Mouse (Mus musculus) heart, adult 2 months (tissue): ENCODE results near the gene Csnk2a2.

Experiments
- CTCF ChIP-seq: fragments of 200-600 bp; IDR thresholded peaks from 2 replicates; pipeline ENCODE4 v1.8.1; 2022; ENCODE audit warnings: antibody characterized with exemption, mild to moderate bottlenecking, moderate library complexity
- POLR2A ChIP-seq: fragments of 200-500 bp; IDR thresholded peaks from 2 replicates; pipeline ENCODE4 v1.6.1; 2011; ENCODE audit warnings: mild to moderate bottlenecking, low read depth, low read length, control low read depth; ENCODE audit not compliant: insufficient read depth

- TF ChIP-seq CTCF (no peak), POLR2A (no peak)
These were observed 65.2 kb downstream of the Csnk2a2 start for GRCm38 (mm10) chr8:95424682-95425081.
